Mouse (Mus musculus): ENCODE measurements around the gene Dnajb9. TPM values are rescaled to one million over a fixed set of nuclear protein-coding genes. Genes with fewer than 3 reads are reported as not detected.
A peak's percentile ranks its signal among the peaks of the same experiment; 100 is the strongest.

Dnajb9 gene
- 1.9 and 2.4 TPM in 2 replicates for polyA plus RNA-seq (2012; rRNA removed)

- no peaks in the 10 kb centered on the region for H3K27me3 ChIP-seq (ENCODE audit: control insufficient read depth, insufficient read depth, low read length)
- peak; percentile 99 for DNase-seq
- WGBS, result 2% methylated on average over 77 of the region's 77 CpGs
- H3K4me3 ChIP-seq (ENCODE audit: control insufficient read depth, insufficient read depth, low read length), result peak within 1 kb of the TSS; percentile 68
- H3K36me3 ChIP-seq (ENCODE audit: control insufficient read depth, insufficient read depth, low read length), result 0 out of 2 replicates have a peak, but pooled peaks cover 3% of the 10 kb centered on the region
- H3K4me1 ChIP-seq (replicated peaks; ENCODE audit: control insufficient read depth, insufficient read depth, low read length), result 0 out of 2 replicates have a peak, but pooled peaks cover 2% of the 10 kb centered on the region
- TF ChIP-seq CTCF (IDR thresholded peaks at IDR 0.05; ENCODE audit: borderline replicate concordance, control insufficient read depth, extremely low read depth, insufficient read depth, low read length, poor library complexity), result peak; percentile 84
- peak; percentile 98 for TF ChIP-seq POLR2A (IDR thresholded peaks at IDR 0.05; ENCODE audit: control insufficient read depth, extremely low read depth, insufficient read depth, low read length, poor library complexity)
- H3K27ac ChIP-seq (ENCODE audit: control insufficient read depth, insufficient read depth, low read length), result peak within 1 kb of the TSS; percentile 3; the same call in 1 of the 2 replicates
Measured at GRCm38 (mm10) chr12:44209824-44210752, at the start of gene Dnajb9. Gene Dnajb9, minus strand, starts transcription at chr12:44210326.

GRCm38 (mm10) chr12:44248309-44248977 lies 38.3 kb upstream of the Dnajb9 start:
- DNase-seq, result no peak
- Histone ChIP-seq H3K4me1 (replicated peaks; ENCODE audit: control insufficient read depth, insufficient read depth, low read length) (no peaks in the 10 kb centered on the region), H3K27me3 (ENCODE audit: control insufficient read depth, insufficient read depth, low read length) (no peaks in the 10 kb centered on the region), H3K36me3 (ENCODE audit: control insufficient read depth, insufficient read depth, low read length) (no peaks in the 10 kb centered on the region), H3K27ac (ENCODE audit: control insufficient read depth, insufficient read depth, low read length) (no peak overlapping the region), H3K4me3 (ENCODE audit: control insufficient read depth, insufficient read depth, low read length) (no peak overlapping the region)
- WGBS, result 87% methylated on average over 9 of the region's 9 CpGs
- TF ChIP-seq CTCF (IDR thresholded peaks at IDR 0.05; ENCODE audit: borderline replicate concordance, control insufficient read depth, extremely low read depth, insufficient read depth, low read length, poor library complexity), result no peak
- TF ChIP-seq POLR2A (IDR thresholded peaks at IDR 0.05; ENCODE audit: control insufficient read depth, extremely low read depth, insufficient read depth, low read length, poor library complexity), result no peak

- Histone ChIP-seq H3K27me3 (ENCODE audit: control insufficient read depth, insufficient read depth, low read length) (no peaks in the 10 kb centered on the region), H3K36me3 (ENCODE audit: control insufficient read depth, insufficient read depth, low read length) (no peaks in the 10 kb centered on the region), H3K4me3 (ENCODE audit: control insufficient read depth, insufficient read depth, low read length) (no peak overlapping the region), H3K4me1 (replicated peaks; ENCODE audit: control insufficient read depth, insufficient read depth, low read length) (no peaks in the 10 kb centered on the region), H3K27ac (ENCODE audit: control insufficient read depth, insufficient read depth, low read length) (no peak overlapping the region)
- no peak for DNase-seq
- 96% methylated on average over 3 of the region's 3 CpGs for WGBS
- TF ChIP-seq CTCF (IDR thresholded peaks at IDR 0.05; ENCODE audit: borderline replicate concordance, control insufficient read depth, extremely low read depth, insufficient read depth, low read length, poor library complexity) (no peak), POLR2A (IDR thresholded peaks at IDR 0.05; ENCODE audit: control insufficient read depth, extremely low read depth, insufficient read depth, low read length, poor library complexity) (no peak)
Measured at GRCm38 (mm10) chr12:44245739-44246138, 35.6 kb upstream of the Dnajb9 start.

GRCm38 (mm10) chr12:44242407-44242806 lies 32.3 kb upstream of the Dnajb9 start:
- H3K4me1 ChIP-seq (replicated peaks; ENCODE audit: control insufficient read depth, insufficient read depth, low read length), result no peaks in the 10 kb centered on the region
- H3K36me3 ChIP-seq (ENCODE audit: control insufficient read depth, insufficient read depth, low read length), result no peaks in the 10 kb centered on the region
- H3K27ac ChIP-seq (ENCODE audit: control insufficient read depth, insufficient read depth, low read length), result no peak overlapping the region
- DNase-seq, result no peak
- no peak for TF ChIP-seq CTCF (IDR thresholded peaks at IDR 0.05; ENCODE audit: borderline replicate concordance, control insufficient read depth, extremely low read depth, insufficient read depth, low read length, poor library complexity)
- no peak for TF ChIP-seq POLR2A (IDR thresholded peaks at IDR 0.05; ENCODE audit: control insufficient read depth, extremely low read depth, insufficient read depth, low read length, poor library complexity)
- no peaks in the 10 kb centered on the region for H3K27me3 ChIP-seq (ENCODE audit: control insufficient read depth, insufficient read depth, low read length)
- no peak overlapping the region for H3K4me3 ChIP-seq (ENCODE audit: control insufficient read depth, insufficient read depth, low read length)
- WGBS, result 93% methylated on average over 4 of the region's 4 CpGs

GRCm38 (mm10) chr12:44241090-44241489 lies 31.0 kb upstream of the Dnajb9 start:
- TF ChIP-seq POLR2A (IDR thresholded peaks at IDR 0.05; ENCODE audit: control insufficient read depth, extremely low read depth, insufficient read depth, low read length, poor library complexity) (no peak), CTCF (IDR thresholded peaks at IDR 0.05; ENCODE audit: borderline replicate concordance, control insufficient read depth, extremely low read depth, insufficient read depth, low read length, poor library complexity) (no peak)
- no peak for DNase-seq
- no peak overlapping the region for H3K4me3 ChIP-seq (ENCODE audit: control insufficient read depth, insufficient read depth, low read length)
- H3K36me3 ChIP-seq (ENCODE audit: control insufficient read depth, insufficient read depth, low read length), result no peaks in the 10 kb centered on the region
- no peaks in the 10 kb centered on the region for H3K27me3 ChIP-seq (ENCODE audit: control insufficient read depth, insufficient read depth, low read length)
- WGBS, result 84% methylated on average over 7 of the region's 7 CpGs
- H3K4me1 ChIP-seq (replicated peaks; ENCODE audit: control insufficient read depth, insufficient read depth, low read length), result no peaks in the 10 kb centered on the region
- H3K27ac ChIP-seq (ENCODE audit: control insufficient read depth, insufficient read depth, low read length), result no peak overlapping the region

GRCm38 (mm10) chr12:44224650-44225049 lies 14.5 kb upstream of the Dnajb9 start:
- no peak overlapping the region for H3K4me3 ChIP-seq (ENCODE audit: control insufficient read depth, insufficient read depth, low read length)
- no peaks in the 10 kb centered on the region for H3K36me3 ChIP-seq (ENCODE audit: control insufficient read depth, insufficient read depth, low read length)
- TF ChIP-seq POLR2A (IDR thresholded peaks at IDR 0.05; ENCODE audit: control insufficient read depth, extremely low read depth, insufficient read depth, low read length, poor library complexity) (no peak), CTCF (IDR thresholded peaks at IDR 0.05; ENCODE audit: borderline replicate concordance, control insufficient read depth, extremely low read depth, insufficient read depth, low read length, poor library complexity) (no peak)
- no peak for DNase-seq
- H3K27ac ChIP-seq (ENCODE audit: control insufficient read depth, insufficient read depth, low read length), result no peak overlapping the region
- peaks cover 7% of the 10 kb centered on the region; the same call in 1 of the 2 replicates for H3K27me3 ChIP-seq (ENCODE audit: control insufficient read depth, insufficient read depth, low read length)
- 45% methylated on average over 3 of the region's 3 CpGs for WGBS
- peaks cover 7% of the 10 kb centered on the region; the same call in 1 of the 2 replicates for H3K4me1 ChIP-seq (replicated peaks; ENCODE audit: control insufficient read depth, insufficient read depth, low read length)

All from thymus, adult 2 months (tissue).